Mouse (Mus musculus) heart, postnatal 0 days (tissue): ENCODE results near the gene Mmp28. TPM values are rescaled to one million over a fixed set of nuclear protein-coding genes. Genes with fewer than 3 reads are reported as not detected.

Source experiments
- ATAC-seq: fragments of 200-750 bp; cut with Nextera tagmentation; 2 replicates; pipeline ENCODE4 v1.8.0; 2017; ENCODE audit warnings: low read depth, moderate number of reproducible peaks, moderate library complexity; ENCODE audit not compliant: insufficient read depth
- DNase-seq: peaks from one replicate; pipeline ENCODE4 v3.0.0-alpha.2; 2016; ENCODE audit warnings: low spot score
- H3K27ac ChIP-seq: fragments of 300-500 bp; sonication (generic); 2 replicates; pipeline ENCODE4 v1.5.1; 2014; ENCODE audit warnings: low read depth, mild to moderate bottlenecking
- H3K27me3 ChIP-seq: fragments of 300-500 bp; sonication (generic); 2 replicates; pipeline ENCODE4 v1.6.1; 2014; ENCODE audit warnings: low read length, mixed read lengths; ENCODE audit not compliant: control insufficient read depth, insufficient read depth
- H3K36me3 ChIP-seq: fragments of 300-500 bp; sonication (generic); replicated peaks from 2 replicates; pipeline ENCODE4 v1.6.1; 2014; ENCODE audit warnings: low read length, mixed read lengths; ENCODE audit not compliant: control insufficient read depth, insufficient read depth
- H3K4me1 ChIP-seq: fragments of 300-500 bp; sonication (generic); 2 replicates; pipeline ENCODE4 v1.6.1; 2014; ENCODE audit warnings: antibody characterized with exemption; ENCODE audit not compliant: control insufficient read depth, insufficient read depth
- H3K4me2 ChIP-seq: fragments of 300-500 bp; sonication (generic); 2 replicates; pipeline ENCODE4 v1.6.1; 2014; ENCODE audit warnings: low read depth, mild to moderate bottlenecking, low read length, moderate library complexity
- H3K4me3 ChIP-seq: fragments of 300-500 bp; sonication (generic); 2 replicates; pipeline ENCODE4 v1.5.1; 2014; ENCODE audit warnings: low read depth, low read length
- H3K9ac ChIP-seq: fragments of 300-500 bp; sonication (generic); replicated peaks from 2 replicates; pipeline ENCODE4 v1.6.1; 2014; ENCODE audit warnings: low read depth, low read length, mixed read lengths
- H3K9me3 ChIP-seq: fragments of 300-500 bp; sonication (generic); replicated peaks from 2 replicates; pipeline ENCODE4 v1.6.1; 2016; ENCODE audit warnings: low read length; ENCODE audit not compliant: control insufficient read depth
- CTCF ChIP-seq: IDR thresholded peaks from 2 replicates; pipeline ENCODE4 v1.5.1; 2016; ENCODE audit warnings: antibody characterized with exemption, control low read depth, low read depth
- EP300 ChIP-seq: IDR thresholded peaks from 2 replicates; pipeline ENCODE4 v1.6.1; 2016; ENCODE audit warnings: antibody characterized with exemption, low read depth
- WGBS: fragments of 180-500 bp; shearing (Covaris S2); extraction: QIAGEN DNeasy Blood & Tissue Kit; methylation state at CpG from one replicate; pipeline ENCODE4 v1.1.7; 2014; 5-methylcytosine and 5-hydroxymethylcytosine counted together
- polyA plus RNA-seq: library from polyadenylated mRNA; unstranded; fragments of >200 nt; fragmentation: Nextera tagmentation; extraction: Ambion mirVana; gene quantifications from 2 replicates; pipeline ENCODE4 v1.2.1, GENCODE M21; 2015
- total RNA-seq: library from RNA; depleted of rRNA; stranded (reverse); fragments of >200 nt; gene quantifications from 2 replicates; pipeline ENCODE4 v1.2.3, GENCODE M21; 2014; ENCODE audit warnings: low replicate concordance; rRNA removed

Mmp28 gene
- total RNA-seq (7.8 and 24.7 TPM in 2 replicates), polyA plus RNA-seq (3.7 and 4.3 TPM in 2 replicates)

DNA sequence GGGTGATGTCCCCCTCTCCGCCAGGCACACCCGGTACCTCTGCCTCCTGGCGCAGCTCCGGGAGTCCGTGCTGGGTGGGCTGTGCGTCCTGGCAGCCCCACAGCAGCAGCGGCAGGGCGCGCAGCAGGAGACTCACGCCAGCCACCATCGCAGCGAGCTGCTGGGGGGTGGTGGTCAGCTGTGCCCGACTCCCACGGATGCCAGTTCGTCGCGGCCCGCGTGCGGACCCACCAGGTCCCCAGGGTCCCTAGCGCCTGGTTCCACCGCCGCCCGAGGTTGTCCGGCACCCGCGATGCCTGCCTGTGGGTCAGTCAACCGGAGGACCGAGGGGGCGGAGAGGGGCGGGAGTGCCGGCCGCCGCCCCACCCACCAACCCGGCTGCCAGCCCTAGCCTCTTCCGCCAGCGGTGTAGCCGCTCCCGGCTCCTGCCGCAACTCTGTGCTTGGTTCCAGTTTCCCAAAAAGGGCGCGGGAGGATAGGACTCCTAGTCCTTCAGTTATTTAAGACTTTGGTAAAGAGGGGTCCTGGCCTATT, at the start of gene Mmp28:
Mmp28 (minus strand) TSS at position 361 of the 534 bp plus-strand sequence.
- 0 out of 2 replicates have a peak within 1 kb of the TSS, but pooled peaks have one; percentile 38 for H3K27ac ChIP-seq
- H3K27me3 ChIP-seq: peaks cover 31% of the 10 kb centered on the region

DNA sequence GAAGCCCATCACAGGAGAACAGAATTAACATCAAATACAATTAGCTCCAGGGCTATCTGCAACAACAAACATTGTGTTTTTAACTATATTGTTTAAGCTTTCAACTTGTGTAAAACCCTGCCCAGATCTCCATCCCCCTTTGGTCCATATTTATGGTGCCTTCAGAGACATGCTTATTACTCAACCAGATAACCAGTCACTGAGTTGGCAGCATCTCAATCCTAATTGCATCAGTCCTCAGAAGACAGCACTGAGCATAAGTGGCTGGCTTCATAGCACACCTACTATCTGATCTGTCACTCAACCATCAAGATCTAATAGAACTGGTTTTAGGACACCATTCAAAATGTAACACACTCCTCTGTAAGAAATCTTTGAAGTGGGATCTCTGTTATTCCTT, 46.6 kb upstream of the Mmp28 start:
- no peak overlapping the region for H3K4me3 ChIP-seq
- no peak overlapping the region for H3K4me2 ChIP-seq
- no peaks in the 10 kb centered on the region for H3K27me3 ChIP-seq
- H3K9ac ChIP-seq: no peak overlapping the region
- DNase-seq (no peak), ATAC-seq (no peak)
- H3K4me1 ChIP-seq: peaks cover 7% of the 10 kb centered on the region; the same call in 1 of the 2 replicates
- H3K9me3 ChIP-seq: no peaks in the 10 kb centered on the region
- H3K36me3 ChIP-seq: peaks cover 16% of the 10 kb centered on the region
- TF ChIP-seq CTCF: no peak
- no peak for TF ChIP-seq EP300
- H3K27ac ChIP-seq: no peak overlapping the region

More for the DNA sequence above, at the start of gene Mmp28:
- ATAC-seq (peak; percentile 28; the same call in 1 of the 2 replicates), DNase-seq (peak; percentile 58)
- Histone ChIP-seq H3K9me3 (no peaks in the 10 kb centered on the region), H3K9ac (peak within 1 kb of the TSS; percentile 85), H3K4me1 (peaks cover 24% of the 10 kb centered on the region), H3K36me3 (no peaks in the 10 kb centered on the region), H3K4me3 (peak within 1 kb of the TSS; percentile 83), H3K4me2 (peak within 1 kb of the TSS; percentile 95)
- WGBS: under 1% methylated on average over 42 of the region's 42 CpGs
- TF ChIP-seq CTCF (no peak), EP300 (no peak)

- Histone ChIP-seq H3K4me2 (no peak overlapping the region), H3K9me3 (no peaks in the 10 kb centered on the region), H3K36me3 (peaks cover 49% of the 10 kb centered on the region), H3K4me1 (peaks cover 6% of the 10 kb centered on the region; the same call in 1 of the 2 replicates), H3K27ac (no peak overlapping the region), H3K9ac (no peak overlapping the region), H3K27me3 (no peaks in the 10 kb centered on the region), H3K4me3 (no peak overlapping the region)
- DNase-seq (no peak), ATAC-seq (no peak)
- 95% methylated on average over 5 of the region's 5 CpGs for WGBS
- TF ChIP-seq EP300 (no peak), CTCF (no peak)
Measured at GRCm38 (mm10) chr11:83504308-83504707, 41.4 kb upstream of the Mmp28 start.

GRCm38 (mm10) chr11:83495571-83495970, 32.7 kb upstream of the Mmp28 start:
- H3K9me3 ChIP-seq: no peaks in the 10 kb centered on the region
- H3K36me3 ChIP-seq: peaks cover 14% of the 10 kb centered on the region
- no peak for TF ChIP-seq EP300
- no peak overlapping the region for H3K4me2 ChIP-seq
- no peak overlapping the region for H3K9ac ChIP-seq
- no peaks in the 10 kb centered on the region for H3K27me3 ChIP-seq
- H3K4me1 ChIP-seq: no peaks in the 10 kb centered on the region
- DNase-seq (no peak), ATAC-seq (no peak)
- no peak overlapping the region for H3K27ac ChIP-seq
- no peak overlapping the region for H3K4me3 ChIP-seq
- WGBS: 81% methylated on average over 2 of the region's 2 CpGs

- peaks cover 26% of the 10 kb centered on the region for H3K36me3 ChIP-seq
- H3K4me2 ChIP-seq: no peak overlapping the region
- TF ChIP-seq CTCF (no peak), EP300 (no peak)
- WGBS: 77% methylated on average over 4 of the region's 4 CpGs
- H3K9me3 ChIP-seq: no peaks in the 10 kb centered on the region
- no peak overlapping the region for H3K4me3 ChIP-seq
- H3K27ac ChIP-seq: no peak overlapping the region
- H3K9ac ChIP-seq: no peak overlapping the region
- no peaks in the 10 kb centered on the region for H3K27me3 ChIP-seq
- DNase-seq: no peak
- no peaks in the 10 kb centered on the region for H3K4me1 ChIP-seq
- no peak for ATAC-seq
Measured at GRCm38 (mm10) chr11:83491488-83491887, 28.6 kb upstream of the Mmp28 start.
